Mouse (Mus musculus) testis, adult 2 months (tissue): ENCODE results near the gene Bet1.

Source experiments
- CTCF ChIP-seq: fragments of 200-500 bp; IDR thresholded peaks from 2 replicates; pipeline ENCODE4 v1.5.1; 2012; ENCODE audit warnings: low read depth, mild to moderate bottlenecking, inconsistent platforms, low read length, moderate library complexity; ENCODE audit not compliant: control insufficient read depth, insufficient read depth, insufficient replicate concordance
- POLR2A ChIP-seq: fragments of 200-500 bp; IDR thresholded peaks from 2 replicates; pipeline ENCODE4 v1.6.1; 2012; ENCODE audit warnings: low read depth, mild to moderate bottlenecking, inconsistent platforms, low read length, moderate library complexity; ENCODE audit not compliant: control insufficient read depth

GRCm38 (mm10) chr6:4131149-4131548 lies 44.4 kb upstream of the Bet1 start:
- TF ChIP-seq CTCF = no peak
- no peak for TF ChIP-seq POLR2A
